Mouse (Mus musculus): ENCODE measurements at regions not wholly inside any gene's neighbourhood (a gene's known extent, or its start where the extent isn't known, plus 50 kb on each side); places are given as distances from the start of the nearest gene placed in this dataset.

DNA sequence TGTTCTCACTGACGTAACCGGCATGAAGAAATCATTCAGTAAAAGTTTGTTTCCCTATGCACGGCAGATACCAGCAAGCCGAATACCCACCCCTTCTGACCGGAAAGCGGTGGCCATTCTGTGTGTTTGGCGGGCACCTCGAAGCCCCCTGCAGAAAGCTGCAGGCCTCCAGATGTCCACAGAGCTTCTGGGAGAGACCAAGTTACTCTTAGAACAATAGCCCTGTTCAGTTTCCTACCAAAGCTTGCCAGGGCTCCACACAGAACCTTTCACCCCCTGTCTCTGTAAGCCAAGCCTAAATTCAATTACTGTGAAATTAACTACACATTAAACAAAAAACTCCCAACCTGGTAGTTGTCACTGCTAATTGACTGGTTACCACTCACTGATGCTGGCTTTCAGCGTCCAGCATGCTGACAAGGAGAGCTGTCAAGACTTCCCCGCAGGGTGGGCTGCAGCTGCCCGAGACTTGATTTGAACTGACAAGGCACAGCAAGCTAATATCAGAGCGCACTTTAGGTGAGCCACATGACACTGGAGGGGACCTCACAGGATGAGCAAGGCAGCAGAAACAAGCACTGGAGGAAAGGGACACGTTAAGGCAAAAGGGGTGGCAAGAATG lies 220.2 kb downstream of the Psat1 start:
- TF ChIP-seq CTCF (IDR thresholded peaks at IDR 0.05; ENCODE audit: insufficient read depth, low read depth, low read length) (no peak), POLR2A (IDR thresholded peaks at IDR 0.05; ENCODE audit: insufficient read depth, low read depth, low read length) (no peak)
